Mouse (Mus musculus): Measurements from ENCODE around the gene Cluap1. TPM values are rescaled to one million over a fixed set of nuclear protein-coding genes. Genes with fewer than 3 reads are reported as not detected.
A peak's percentile ranks its signal among the peaks of the same experiment; 100 is the strongest.
"Not testable (repeated sequence)": the region's sequence is repeated elsewhere in the genome, so short reads cannot be mapped to it uniquely, and the experiment has no call there.

Cluap1 gene
- polyA plus RNA-seq, 1 experiment from 2014 or later = 13.3 TPM

DNA sequence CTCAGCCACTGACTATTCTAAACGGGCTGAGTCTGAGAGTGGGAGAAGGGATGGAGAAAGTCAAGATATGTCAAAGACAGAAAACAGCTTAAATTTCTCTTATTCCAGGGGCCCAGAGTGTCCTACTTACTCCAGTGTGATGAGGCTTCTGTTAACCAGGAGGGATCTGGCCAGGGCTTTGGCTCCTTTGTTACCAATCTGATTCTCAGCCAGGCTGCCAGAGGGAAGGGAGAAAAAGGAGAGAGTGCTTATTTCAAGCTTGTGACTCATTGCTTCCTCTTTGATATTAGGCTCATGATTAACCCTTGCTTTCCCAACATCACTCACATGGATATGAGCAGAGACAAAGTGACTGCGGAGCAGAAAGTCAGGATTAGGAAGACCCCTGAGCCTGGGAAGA is 50.7 kb downstream of the Cluap1 start:
- Histone ChIP-seq H3K4me3 (ENCODE audit: low read depth, low read length) (no peak overlapping the region), H3K27ac (ENCODE audit: low read depth, low read length) (no peak overlapping the region), H3K9me3 (replicated peaks; ENCODE audit: control insufficient read depth, low read length) (no peaks in the 10 kb centered on the region), H3K4me1 (ENCODE audit: control insufficient read depth, insufficient read depth, low read length) (no peaks in the 10 kb centered on the region), H3K4me2 (no peak overlapping the region), H3K27me3 (ENCODE audit: control insufficient read depth, insufficient read depth, low read length) (no peaks in the 10 kb centered on the region), H3K36me3 (ENCODE audit: control insufficient read depth, insufficient read depth, low read length) (no peaks in the 10 kb centered on the region), H3K9ac (ENCODE audit: low read depth, low read length) (no peak overlapping the region)
- WGBS (ENCODE audit: insufficient replicate concordance) = 54% methylated on average over 2 of the region's 2 CpGs
- no peak for ATAC-seq (replicated peaks; ENCODE audit: insufficient number of reproducible peaks, low FRiP score, low TSS enrichment)

GRCm38 (mm10) chr16:3964990-3965389 is 56.4 kb downstream of the Cluap1 start:
- Histone ChIP-seq H3K4me1 (ENCODE audit: control insufficient read depth, insufficient read depth, low read length) (no peaks in the 10 kb centered on the region), H3K4me3 (ENCODE audit: low read depth, low read length) (no peak overlapping the region), H3K27me3 (ENCODE audit: control insufficient read depth, insufficient read depth, low read length) (no peaks in the 10 kb centered on the region), H3K27ac (ENCODE audit: low read depth, low read length) (no peak overlapping the region), H3K4me2 (no peak overlapping the region), H3K36me3 (ENCODE audit: control insufficient read depth, insufficient read depth, low read length) (no peaks in the 10 kb centered on the region), H3K9ac (ENCODE audit: low read depth, low read length) (no peak overlapping the region), H3K9me3 (replicated peaks; ENCODE audit: control insufficient read depth, low read length) (no peaks in the 10 kb centered on the region)
- 0 out of 2 replicates have a peak, but pooled peaks have one; percentile 55 for ATAC-seq (replicated peaks; ENCODE audit: insufficient number of reproducible peaks, low FRiP score, low TSS enrichment)
- WGBS (ENCODE audit: insufficient replicate concordance) = 75% methylated on average over 10 of the region's 10 CpGs

DNA sequence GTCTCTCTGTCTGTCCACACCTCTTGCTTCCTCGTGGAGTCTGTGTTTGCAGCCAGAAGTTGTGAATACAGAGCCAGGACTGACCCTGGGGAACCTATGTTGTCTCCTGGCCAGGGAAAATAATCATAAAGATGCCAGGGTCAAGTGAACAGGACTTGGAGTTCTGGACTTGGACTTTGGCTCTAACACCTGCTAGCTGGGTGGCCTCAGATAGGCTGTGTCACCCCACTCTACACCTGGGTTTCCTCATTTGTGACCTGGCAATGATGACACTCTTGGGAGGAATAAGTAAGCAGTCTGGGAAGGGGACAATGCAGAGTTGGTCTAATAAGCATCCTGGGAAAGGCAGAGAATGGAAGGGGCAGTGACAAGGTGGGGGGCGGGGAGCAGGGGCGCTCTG is 56.9 kb downstream of the Cluap1 start:
- H3K27ac ChIP-seq (ENCODE audit: low read depth, low read length) = no peak overlapping the region
- H3K36me3 ChIP-seq (ENCODE audit: control insufficient read depth, insufficient read depth, low read length) = no peaks in the 10 kb centered on the region
- 82% methylated on average over 3 of the region's 3 CpGs for WGBS (ENCODE audit: insufficient replicate concordance)
- H3K9me3 ChIP-seq (replicated peaks; ENCODE audit: control insufficient read depth, low read length) = no peaks in the 10 kb centered on the region
- H3K4me3 ChIP-seq (ENCODE audit: low read depth, low read length) = no peak overlapping the region
- no peak for ATAC-seq (replicated peaks; ENCODE audit: insufficient number of reproducible peaks, low FRiP score, low TSS enrichment)
- no peaks in the 10 kb centered on the region for H3K27me3 ChIP-seq (ENCODE audit: control insufficient read depth, insufficient read depth, low read length)
- no peak overlapping the region for H3K4me2 ChIP-seq
- no peaks in the 10 kb centered on the region for H3K4me1 ChIP-seq (ENCODE audit: control insufficient read depth, insufficient read depth, low read length)
- no peak overlapping the region for H3K9ac ChIP-seq (ENCODE audit: low read depth, low read length)

DNA sequence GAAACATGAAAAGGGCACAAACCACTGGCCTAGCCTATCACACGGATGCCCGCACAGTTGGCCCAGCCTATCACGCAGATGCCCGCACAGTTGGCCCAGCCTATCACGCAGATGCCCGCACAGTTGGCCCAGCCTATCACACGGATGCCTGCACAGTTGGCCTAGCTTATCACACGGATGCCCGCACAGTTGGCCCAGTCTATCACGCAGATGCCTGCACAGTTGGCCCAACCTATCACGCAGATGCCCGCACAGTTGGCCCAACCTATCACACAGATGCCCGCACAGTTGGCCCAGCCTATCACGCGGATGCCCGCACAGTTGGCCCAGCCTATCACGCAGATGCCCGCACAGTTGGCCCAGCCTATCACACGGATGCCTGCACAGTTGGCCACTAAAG is 65.9 kb downstream of the Cluap1 start:
- H3K27me3 ChIP-seq (ENCODE audit: control insufficient read depth, insufficient read depth, low read length); H3K27ac ChIP-seq (ENCODE audit: low read depth, low read length); H3K36me3 ChIP-seq (ENCODE audit: control insufficient read depth, insufficient read depth, low read length); H3K9ac ChIP-seq (ENCODE audit: low read depth, low read length); H3K9me3 ChIP-seq (replicated peaks; ENCODE audit: control insufficient read depth, low read length); ATAC-seq (replicated peaks; ENCODE audit: insufficient number of reproducible peaks, low FRiP score, low TSS enrichment); H3K4me2 ChIP-seq; H3K4me1 ChIP-seq (ENCODE audit: control insufficient read depth, insufficient read depth, low read length); H3K4me3 ChIP-seq (ENCODE audit: low read depth, low read length): not testable (repeated sequence)
- 83% methylated on average over 19 of the region's 19 CpGs for WGBS (ENCODE audit: insufficient replicate concordance)

GRCm38 (mm10) chr16:3975658-3976057 is 67.1 kb downstream of the Cluap1 start:
- no peak overlapping the region for H3K27ac ChIP-seq (ENCODE audit: low read depth, low read length)
- no peak overlapping the region for H3K4me2 ChIP-seq
- no peak overlapping the region for H3K4me3 ChIP-seq (ENCODE audit: low read depth, low read length)
- WGBS (ENCODE audit: insufficient replicate concordance) = 74% methylated on average over 7 of the region's 7 CpGs
- ATAC-seq (replicated peaks; ENCODE audit: insufficient number of reproducible peaks, low FRiP score, low TSS enrichment) = no peak
- peaks cover 11% of the 10 kb centered on the region for H3K36me3 ChIP-seq (ENCODE audit: control insufficient read depth, insufficient read depth, low read length)
- H3K9me3 ChIP-seq (replicated peaks; ENCODE audit: control insufficient read depth, low read length) = no peaks in the 10 kb centered on the region
- H3K4me1 ChIP-seq (ENCODE audit: control insufficient read depth, insufficient read depth, low read length) = peaks cover 10% of the 10 kb centered on the region; the same call in 1 of the 2 replicates
- no peaks in the 10 kb centered on the region for H3K27me3 ChIP-seq (ENCODE audit: control insufficient read depth, insufficient read depth, low read length)
- H3K9ac ChIP-seq (ENCODE audit: low read depth, low read length) = no peak overlapping the region

- Histone ChIP-seq H3K9me3 (replicated peaks; ENCODE audit: control insufficient read depth, low read length) (no peaks in the 10 kb centered on the region), H3K27ac (ENCODE audit: low read depth, low read length) (no peak within 1 kb of the TSS), H3K4me3 (ENCODE audit: low read depth, low read length) (no peak within 1 kb of the TSS), H3K9ac (ENCODE audit: low read depth, low read length) (no peak within 1 kb of the TSS), H3K4me1 (ENCODE audit: control insufficient read depth, insufficient read depth, low read length) (peaks cover 10% of the 10 kb centered on the region; the same call in 1 of the 2 replicates), H3K27me3 (ENCODE audit: control insufficient read depth, insufficient read depth, low read length) (no peaks in the 10 kb centered on the region), H3K36me3 (ENCODE audit: control insufficient read depth, insufficient read depth, low read length) (peaks cover 17% of the 10 kb centered on the region), H3K4me2 (no peak within 1 kb of the TSS)
- ATAC-seq (replicated peaks; ENCODE audit: insufficient number of reproducible peaks, low FRiP score, low TSS enrichment) = no peak
- WGBS (ENCODE audit: insufficient replicate concordance) = 60% methylated on average over 4 of the region's 4 CpGs
These were observed 67.7 kb downstream of the Cluap1 start, which contains the start of gene Nlrc3 for GRCm38 (mm10) chr16:3976251-3976671. Gene Nlrc3 (minus strand): TSS chr16:3976632.

DNA sequence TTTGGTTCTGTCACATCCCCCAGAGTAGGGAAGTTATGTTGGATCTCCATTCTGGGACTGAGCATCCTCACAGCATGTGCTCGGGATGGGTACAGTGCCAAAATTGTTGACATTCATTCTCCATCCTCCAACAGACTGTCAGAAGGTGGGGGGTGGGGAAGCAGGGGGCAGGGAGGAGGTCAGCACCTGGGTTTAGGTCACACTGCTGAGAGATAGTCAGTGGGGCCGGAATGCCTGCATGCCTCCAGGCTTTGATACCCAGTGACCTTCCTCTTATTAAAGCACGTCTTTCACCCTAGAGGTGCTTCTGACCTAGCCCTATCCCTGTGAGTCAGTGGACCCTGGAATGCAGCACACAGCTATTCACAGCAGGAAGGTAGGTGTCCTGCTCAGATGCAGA is 68.1 kb downstream of the Cluap1 start:
- H3K4me3 ChIP-seq (ENCODE audit: low read depth, low read length) = no peak overlapping the region
- WGBS (ENCODE audit: insufficient replicate concordance) = 36% methylated on average over 3 of the region's 3 CpGs
- H3K36me3 ChIP-seq (ENCODE audit: control insufficient read depth, insufficient read depth, low read length) = peaks cover 19% of the 10 kb centered on the region
- H3K4me1 ChIP-seq (ENCODE audit: control insufficient read depth, insufficient read depth, low read length) = peaks cover 10% of the 10 kb centered on the region; the same call in 1 of the 2 replicates
- ATAC-seq (replicated peaks; ENCODE audit: insufficient number of reproducible peaks, low FRiP score, low TSS enrichment) = no peak
- H3K9me3 ChIP-seq (replicated peaks; ENCODE audit: control insufficient read depth, low read length) = no peaks in the 10 kb centered on the region
- no peak overlapping the region for H3K4me2 ChIP-seq
- no peak overlapping the region for H3K9ac ChIP-seq (ENCODE audit: low read depth, low read length)
- no peaks in the 10 kb centered on the region for H3K27me3 ChIP-seq (ENCODE audit: control insufficient read depth, insufficient read depth, low read length)
- H3K27ac ChIP-seq (ENCODE audit: low read depth, low read length) = no peak overlapping the region

- no peak for ATAC-seq (replicated peaks; ENCODE audit: insufficient number of reproducible peaks, low FRiP score, low TSS enrichment)
- no peak overlapping the region for H3K4me3 ChIP-seq (ENCODE audit: low read depth, low read length)
- H3K4me1 ChIP-seq (ENCODE audit: control insufficient read depth, insufficient read depth, low read length) = no peaks in the 10 kb centered on the region
- no peaks in the 10 kb centered on the region for H3K27me3 ChIP-seq (ENCODE audit: control insufficient read depth, insufficient read depth, low read length)
- peaks cover 53% of the 10 kb centered on the region for H3K36me3 ChIP-seq (ENCODE audit: control insufficient read depth, insufficient read depth, low read length)
- H3K9me3 ChIP-seq (replicated peaks; ENCODE audit: control insufficient read depth, low read length) = no peaks in the 10 kb centered on the region
- H3K27ac ChIP-seq (ENCODE audit: low read depth, low read length) = no peak overlapping the region
- 86% methylated on average over 4 of the region's 4 CpGs for WGBS (ENCODE audit: insufficient replicate concordance)
- H3K4me2 ChIP-seq = no peak overlapping the region
- H3K9ac ChIP-seq (ENCODE audit: low read depth, low read length) = no peak overlapping the region
These were observed 73.6 kb downstream of the Cluap1 start for GRCm38 (mm10) chr16:3982173-3982572.

DNA sequence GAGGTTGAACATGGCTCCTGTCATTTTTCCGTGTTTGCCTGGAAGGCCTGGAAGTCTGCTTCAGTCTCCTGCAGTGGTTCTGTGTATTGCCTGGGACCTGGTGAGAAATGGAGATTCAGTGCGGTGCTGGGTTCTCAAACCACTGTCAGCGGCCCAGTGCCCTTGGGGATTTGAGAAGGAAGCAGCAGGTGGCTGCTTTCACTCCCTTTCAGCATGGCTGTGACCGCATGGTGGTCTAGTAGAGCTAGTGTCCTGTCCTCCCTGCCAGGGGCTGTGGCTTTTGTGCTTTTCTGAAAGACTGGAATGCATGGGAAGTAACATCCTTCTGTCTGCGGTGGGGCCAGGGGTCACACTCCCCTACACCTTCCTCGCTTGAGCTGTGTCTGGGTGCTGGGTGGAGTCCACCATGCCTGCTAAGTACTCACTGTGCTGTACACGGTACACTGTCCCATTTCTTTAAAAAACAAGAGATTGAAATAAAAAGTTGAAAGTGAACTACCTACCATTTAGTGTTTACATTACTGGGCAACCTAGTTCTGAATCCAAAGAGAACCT is 74.6 kb downstream of the Cluap1 start:
- no peak overlapping the region for H3K9ac ChIP-seq (ENCODE audit: low read depth, low read length)
- H3K36me3 ChIP-seq (ENCODE audit: control insufficient read depth, insufficient read depth, low read length) = peaks cover 55% of the 10 kb centered on the region
- no peak overlapping the region for H3K4me3 ChIP-seq (ENCODE audit: low read depth, low read length)
- H3K9me3 ChIP-seq (replicated peaks; ENCODE audit: control insufficient read depth, low read length) = no peaks in the 10 kb centered on the region
- H3K27me3 ChIP-seq (ENCODE audit: control insufficient read depth, insufficient read depth, low read length) = no peaks in the 10 kb centered on the region
- H3K4me2 ChIP-seq = no peak overlapping the region
- H3K4me1 ChIP-seq (ENCODE audit: control insufficient read depth, insufficient read depth, low read length) = no peaks in the 10 kb centered on the region
- 83% methylated on average over 7 of the region's 7 CpGs for WGBS (ENCODE audit: insufficient replicate concordance)
- no peak overlapping the region for H3K27ac ChIP-seq (ENCODE audit: low read depth, low read length)
- ATAC-seq (replicated peaks; ENCODE audit: insufficient number of reproducible peaks, low FRiP score, low TSS enrichment) = no peak
